Mouse (Mus musculus): Measurements from ENCODE around the gene Asl. TPM values are rescaled to one million over a fixed set of nuclear protein-coding genes. Genes with fewer than 3 reads are reported as not detected.

Asl gene
- polyA plus RNA-seq, 1 experiment from 2014 or later = 23.3 TPM

DNA sequence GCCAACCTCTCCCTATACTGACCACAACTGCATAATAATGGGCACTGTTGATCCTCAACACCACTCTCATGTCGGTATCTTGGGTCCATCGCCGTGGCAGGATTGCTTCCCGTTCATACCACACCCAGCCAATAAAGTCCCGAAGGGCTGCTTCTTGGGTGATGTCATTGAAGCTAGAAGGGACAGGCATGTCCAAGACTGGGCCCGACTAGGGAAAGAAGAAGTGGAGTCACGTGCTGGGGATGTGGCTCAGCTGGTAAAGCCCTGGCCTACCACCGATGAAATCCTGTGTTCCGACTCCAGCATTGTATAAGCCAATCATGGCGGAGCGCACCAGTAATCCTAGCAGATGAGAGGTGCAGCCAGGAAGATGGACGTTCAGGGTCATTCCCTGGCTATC, 28.3 kb downstream of the Asl start:
- Histone ChIP-seq H3K4me1 (peaks cover 14% of the 10 kb centered on the region), H3K4me2 (no peak overlapping the region), H3K36me3 (ENCODE audit: poor library complexity, severe bottlenecking) (no peaks in the 10 kb centered on the region), H3K9ac (no peak overlapping the region), H3K4me3 (no peak overlapping the region), H3K27me3 (no peaks in the 10 kb centered on the region), H3K27ac (no peak overlapping the region), H3K9me3 (replicated peaks) (peaks cover 13% of the 10 kb centered on the region)
- no peak for ATAC-seq
- WGBS = 91% methylated on average over 12 of the region's 12 CpGs

DNA sequence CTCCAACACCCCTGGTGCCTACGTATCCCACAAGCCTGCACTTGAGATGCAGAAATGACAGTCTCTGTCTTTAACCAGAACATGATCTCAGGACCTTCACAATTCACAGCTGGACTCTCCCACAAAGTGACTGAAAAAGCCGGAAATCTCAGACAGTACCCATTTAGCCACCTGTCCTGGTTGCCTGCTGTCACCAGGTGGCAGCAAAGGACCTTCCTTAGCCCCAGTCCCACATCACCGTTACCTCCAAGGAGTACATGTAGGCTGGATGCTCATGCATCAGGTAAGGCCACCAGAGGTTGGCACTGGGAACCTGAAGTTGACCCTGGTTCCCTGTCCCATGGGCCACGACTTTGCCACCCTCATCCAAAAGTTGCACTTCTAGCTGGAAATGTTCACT, 29.9 kb downstream of the Asl start:
- Histone ChIP-seq H3K27ac (no peak overlapping the region), H3K9ac (no peak overlapping the region), H3K4me1 (peaks cover 14% of the 10 kb centered on the region), H3K4me3 (no peak overlapping the region), H3K36me3 (ENCODE audit: poor library complexity, severe bottlenecking) (no peaks in the 10 kb centered on the region), H3K9me3 (replicated peaks) (no peaks in the 10 kb centered on the region), H3K4me2 (no peak overlapping the region), H3K27me3 (no peaks in the 10 kb centered on the region)
- ATAC-seq = no peak
- WGBS = 29% methylated on average over 4 of the region's 4 CpGs

DNA sequence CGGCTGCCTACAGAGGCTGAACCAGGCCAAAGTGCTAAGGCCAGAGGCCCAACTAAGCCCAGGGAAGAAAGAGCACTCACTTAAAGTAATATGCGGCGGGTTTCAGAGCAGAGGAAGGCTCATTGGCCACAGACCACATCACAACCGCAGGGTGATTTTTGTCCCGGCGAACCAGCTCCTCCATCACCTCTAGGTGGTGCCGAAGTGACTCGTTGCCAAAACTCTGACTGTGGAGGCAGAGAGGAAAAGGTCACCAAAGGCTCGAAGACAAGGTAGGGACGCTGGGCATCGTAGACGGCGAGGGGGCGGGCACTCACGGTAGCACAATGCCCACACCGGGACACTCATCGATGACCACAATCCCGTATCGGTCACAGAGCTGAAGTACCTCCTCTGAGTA, 31.3 kb downstream of the Asl start:
- no peak for ATAC-seq
- H3K4me2 ChIP-seq = no peak overlapping the region
- no peak overlapping the region for H3K9ac ChIP-seq
- peaks cover 10% of the 10 kb centered on the region for H3K4me1 ChIP-seq
- no peaks in the 10 kb centered on the region for H3K36me3 ChIP-seq (ENCODE audit: poor library complexity, severe bottlenecking)
- no peak overlapping the region for H3K4me3 ChIP-seq
- no peaks in the 10 kb centered on the region for H3K27me3 ChIP-seq
- H3K9me3 ChIP-seq (replicated peaks) = no peaks in the 10 kb centered on the region
- WGBS = 73% methylated on average over 19 of the region's 19 CpGs
- H3K27ac ChIP-seq = no peak overlapping the region

DNA sequence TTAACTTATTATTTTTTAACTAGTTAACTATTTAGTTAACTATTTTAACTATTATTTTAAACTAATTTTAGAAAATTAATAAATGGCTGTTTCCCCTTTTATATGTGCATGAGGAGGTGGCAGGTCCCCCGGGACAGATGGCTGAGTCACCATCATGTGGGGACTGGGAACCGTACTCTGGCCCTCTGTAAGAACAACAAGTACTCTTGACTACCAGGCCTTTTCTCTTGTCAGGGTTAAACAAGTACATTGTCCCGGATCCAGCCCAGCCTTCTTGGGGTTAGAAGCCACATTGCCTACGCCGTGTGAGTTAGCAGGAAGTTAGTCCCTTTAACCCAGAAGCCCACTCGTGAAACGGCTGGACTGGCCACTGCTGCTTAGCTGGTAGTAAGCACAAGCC, 34.1 kb downstream of the Asl start:
- H3K27me3 ChIP-seq = no peaks in the 10 kb centered on the region
- no peaks in the 10 kb centered on the region for H3K4me1 ChIP-seq
- H3K4me2 ChIP-seq = no peak overlapping the region
- H3K4me3 ChIP-seq = no peak overlapping the region
- ATAC-seq = no peak
- no peak overlapping the region for H3K9ac ChIP-seq
- H3K36me3 ChIP-seq (ENCODE audit: poor library complexity, severe bottlenecking) = peaks cover 6% of the 10 kb centered on the region; the same call in 1 of the 2 replicates
- no peaks in the 10 kb centered on the region for H3K9me3 ChIP-seq (replicated peaks)
- WGBS = 94% methylated on average over 7 of the region's 7 CpGs
- H3K27ac ChIP-seq = no peak overlapping the region

DNA sequence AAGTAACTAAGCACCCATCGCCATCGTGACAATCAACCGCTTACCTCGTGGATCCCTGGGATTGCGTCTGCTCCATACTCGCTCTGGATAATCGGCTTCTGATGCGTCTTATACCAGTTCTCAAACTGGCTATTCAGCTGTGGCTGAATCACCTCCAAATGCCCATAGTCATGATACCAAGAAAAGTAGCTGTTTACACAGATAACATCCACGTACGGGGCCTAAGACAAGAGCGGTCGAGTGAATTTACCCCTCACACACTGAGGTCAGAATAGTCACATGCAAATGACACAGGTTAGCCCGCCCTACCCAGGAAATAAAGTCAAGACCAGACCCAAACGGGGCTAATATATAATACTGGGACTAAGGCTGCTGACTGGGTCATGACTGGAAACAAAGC, 35.7 kb downstream of the Asl start:
- no peaks in the 10 kb centered on the region for H3K9me3 ChIP-seq (replicated peaks)
- no peak overlapping the region for H3K4me3 ChIP-seq
- 91% methylated on average over 14 of the region's 14 CpGs for WGBS
- H3K36me3 ChIP-seq (ENCODE audit: poor library complexity, severe bottlenecking) = peaks cover 11% of the 10 kb centered on the region; the same call in 1 of the 2 replicates
- H3K4me2 ChIP-seq = no peak overlapping the region
- no peaks in the 10 kb centered on the region for H3K4me1 ChIP-seq
- ATAC-seq = no peak
- H3K27ac ChIP-seq = no peak overlapping the region
- H3K9ac ChIP-seq = no peak overlapping the region
- H3K27me3 ChIP-seq = no peaks in the 10 kb centered on the region

DNA sequence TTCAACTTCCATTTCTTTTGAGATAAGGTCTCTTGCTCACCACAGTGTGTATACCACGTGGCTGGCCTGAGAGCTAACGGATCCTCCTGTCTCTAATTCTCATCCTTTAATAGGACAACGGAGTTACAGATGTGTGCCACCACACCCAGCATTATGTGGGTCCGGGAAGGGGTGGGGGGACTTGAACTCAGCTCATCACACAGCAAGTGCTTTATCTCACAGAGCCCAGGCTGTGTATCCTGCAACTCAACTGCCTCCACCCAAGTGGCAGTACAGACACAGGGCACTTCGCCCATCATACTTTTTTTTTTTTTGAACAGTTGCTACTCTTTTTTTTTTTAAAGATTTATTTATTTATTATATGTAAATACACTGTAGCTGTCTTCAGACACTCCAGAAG, 37.1 kb downstream of the Asl start:
- Histone ChIP-seq H3K27ac (no peak overlapping the region), H3K4me2 (no peak overlapping the region), H3K9ac (no peak overlapping the region), H3K27me3 (no peaks in the 10 kb centered on the region), H3K36me3 (ENCODE audit: poor library complexity, severe bottlenecking) (peaks cover 15% of the 10 kb centered on the region; the same call in 1 of the 2 replicates), H3K4me3 (no peak overlapping the region), H3K9me3 (replicated peaks) (no peaks in the 10 kb centered on the region), H3K4me1 (no peaks in the 10 kb centered on the region)
- no peak for ATAC-seq
- WGBS = 93% methylated on average over 5 of the region's 5 CpGs

DNA sequence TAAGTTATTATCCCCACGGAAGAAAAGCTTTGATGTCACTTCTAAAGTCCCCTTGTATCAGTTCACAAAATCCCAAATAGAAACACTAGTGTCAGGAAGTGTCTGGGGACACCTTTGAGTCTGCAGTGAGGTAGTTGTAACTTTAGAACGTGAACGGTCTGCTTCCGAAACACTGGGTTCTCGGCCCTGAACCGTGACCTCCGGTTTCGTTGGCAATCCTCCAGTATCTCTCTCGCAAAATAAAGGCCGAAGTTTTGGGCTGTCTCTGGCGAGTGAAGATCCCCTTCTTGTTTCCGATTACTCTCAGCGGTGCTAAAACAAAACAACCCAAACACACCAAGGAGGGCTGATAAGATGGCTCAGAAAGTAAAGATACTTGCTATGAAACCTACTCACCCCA, 39.7 kb downstream of the Asl start:
- H3K9me3 ChIP-seq (replicated peaks) = no peaks in the 10 kb centered on the region

DNA sequence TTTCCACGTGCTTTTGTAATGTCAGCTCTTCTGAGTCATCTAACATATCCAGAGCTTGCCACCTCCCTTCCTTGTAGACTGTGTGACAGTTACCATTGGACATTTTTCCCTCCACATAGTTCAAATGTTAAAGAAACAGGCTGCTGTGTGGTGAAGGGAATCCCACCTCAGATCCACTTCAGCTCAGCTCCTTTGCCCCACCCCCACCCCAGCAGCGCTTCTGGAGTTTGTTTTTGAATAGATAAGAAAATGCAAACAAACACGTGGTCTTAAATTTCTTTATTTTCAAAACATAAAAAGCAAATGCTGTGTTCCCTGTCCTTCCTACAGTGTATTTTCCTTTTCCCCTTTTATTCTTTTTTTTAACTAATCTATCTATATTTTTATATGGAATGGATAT, 48.8 kb downstream of the Asl start:
- Histone ChIP-seq H3K4me3 (no peak overlapping the region), H3K27me3 (no peaks in the 10 kb centered on the region), H3K4me1 (no peaks in the 10 kb centered on the region), H3K27ac (no peak overlapping the region), H3K9ac (no peak overlapping the region), H3K9me3 (replicated peaks) (no peaks in the 10 kb centered on the region), H3K36me3 (ENCODE audit: poor library complexity, severe bottlenecking) (peaks cover 21% of the 10 kb centered on the region), H3K4me2 (no peak overlapping the region)
- 84% methylated on average over 3 of the region's 3 CpGs for WGBS
- no peak for ATAC-seq

More for the DNA sequence above, 39.7 kb downstream of the Asl start:
- H3K4me1 ChIP-seq = no peaks in the 10 kb centered on the region
- H3K9ac ChIP-seq = no peak overlapping the region
- H3K4me3 ChIP-seq = no peak overlapping the region
- 87% methylated on average over 13 of the region's 13 CpGs for WGBS
- ATAC-seq = no peak
- no peak overlapping the region for H3K4me2 ChIP-seq
- H3K27ac ChIP-seq = no peak overlapping the region
- H3K27me3 ChIP-seq = no peaks in the 10 kb centered on the region
- H3K36me3 ChIP-seq (ENCODE audit: poor library complexity, severe bottlenecking) = peaks cover 15% of the 10 kb centered on the region; the same call in 1 of the 2 replicates

DNA sequence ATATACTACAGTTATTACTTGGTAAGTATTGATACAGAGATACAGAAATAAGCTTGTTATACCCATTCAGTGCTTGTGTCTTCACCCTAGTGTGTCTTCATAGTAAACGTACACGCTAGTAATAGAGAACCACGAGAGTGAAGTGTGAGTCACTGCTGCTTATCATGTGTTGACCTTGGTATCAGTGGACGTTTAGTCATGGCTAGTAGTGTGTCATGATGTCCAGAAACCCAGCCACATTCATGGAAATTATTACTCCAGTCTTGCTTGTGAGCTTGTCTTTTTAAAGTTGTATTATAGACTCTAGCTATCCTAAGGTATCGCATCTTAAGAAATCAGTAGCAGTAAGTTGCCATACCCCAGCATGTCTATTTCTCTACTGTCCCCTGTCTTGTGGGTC, 50.4 kb downstream of the Asl start:
- Histone ChIP-seq H3K4me3 (no peak overlapping the region), H3K27ac (no peak overlapping the region), H3K36me3 (ENCODE audit: poor library complexity, severe bottlenecking) (peaks cover 13% of the 10 kb centered on the region), H3K4me2 (no peak overlapping the region), H3K27me3 (no peaks in the 10 kb centered on the region), H3K4me1 (no peaks in the 10 kb centered on the region), H3K9ac (no peak overlapping the region), H3K9me3 (replicated peaks) (no peaks in the 10 kb centered on the region)
- 89% methylated on average over 5 of the region's 5 CpGs for WGBS
- no peak for ATAC-seq

DNA sequence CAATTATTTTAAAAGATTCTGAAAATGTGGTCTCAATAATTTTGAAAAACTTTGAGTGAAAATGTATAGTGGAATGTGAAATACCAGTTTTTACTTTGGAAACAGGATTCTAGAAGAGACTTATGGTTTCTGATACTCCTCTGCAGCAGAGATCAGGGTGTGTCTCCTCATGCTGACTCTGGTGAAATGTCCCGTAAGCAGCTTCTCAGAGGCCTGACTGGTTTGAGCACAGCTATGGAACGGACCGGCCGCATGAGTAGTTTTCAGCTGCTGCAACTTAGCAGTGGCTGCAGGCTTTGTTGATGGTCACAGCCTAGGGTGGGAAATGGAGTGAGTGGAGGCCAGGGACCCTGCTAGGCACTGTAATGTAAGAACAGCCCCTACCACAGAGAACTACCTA, 51.3 kb downstream of the Asl start:
- Histone ChIP-seq H3K36me3 (ENCODE audit: poor library complexity, severe bottlenecking) (peaks cover 5% of the 10 kb centered on the region; the same call in 1 of the 2 replicates), H3K4me2 (no peak overlapping the region), H3K4me1 (no peaks in the 10 kb centered on the region), H3K4me3 (no peak overlapping the region), H3K9ac (no peak overlapping the region), H3K27ac (no peak overlapping the region), H3K27me3 (no peaks in the 10 kb centered on the region), H3K9me3 (replicated peaks) (no peaks in the 10 kb centered on the region)
- WGBS = 86% methylated on average over 4 of the region's 4 CpGs
- no peak for ATAC-seq

DNA sequence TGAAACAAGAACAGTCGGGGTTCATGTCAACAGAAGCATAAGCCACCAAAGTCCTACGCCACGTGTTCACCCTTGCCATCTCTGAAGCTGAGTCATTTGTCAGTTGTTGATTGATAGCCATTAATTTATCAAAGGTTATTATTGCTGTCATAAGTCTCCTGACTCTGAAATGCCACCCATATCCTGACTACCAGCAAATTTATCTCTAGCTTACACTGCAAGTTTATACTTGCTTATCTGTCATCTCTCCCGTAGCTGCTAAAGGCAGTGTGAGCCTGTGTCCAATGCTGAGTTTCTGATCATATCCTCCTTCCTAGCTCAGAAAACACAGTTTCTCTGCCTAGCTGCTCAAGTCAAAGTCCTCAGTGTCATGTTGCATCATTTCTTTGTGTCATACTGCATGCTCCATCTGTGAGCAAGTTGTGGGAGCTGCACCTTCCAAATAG, 54.2 kb downstream of the Asl start:
- Histone ChIP-seq H3K4me3 (no peak overlapping the region), H3K27ac (no peak overlapping the region), H3K9ac (no peak overlapping the region), H3K4me1 (no peaks in the 10 kb centered on the region), H3K27me3 (no peaks in the 10 kb centered on the region), H3K36me3 (ENCODE audit: poor library complexity, severe bottlenecking) (peaks cover 13% of the 10 kb centered on the region), H3K9me3 (replicated peaks) (no peaks in the 10 kb centered on the region), H3K4me2 (no peak overlapping the region)
- WGBS = 95% methylated on average over 4 of the region's 4 CpGs
- no peak for ATAC-seq

DNA sequence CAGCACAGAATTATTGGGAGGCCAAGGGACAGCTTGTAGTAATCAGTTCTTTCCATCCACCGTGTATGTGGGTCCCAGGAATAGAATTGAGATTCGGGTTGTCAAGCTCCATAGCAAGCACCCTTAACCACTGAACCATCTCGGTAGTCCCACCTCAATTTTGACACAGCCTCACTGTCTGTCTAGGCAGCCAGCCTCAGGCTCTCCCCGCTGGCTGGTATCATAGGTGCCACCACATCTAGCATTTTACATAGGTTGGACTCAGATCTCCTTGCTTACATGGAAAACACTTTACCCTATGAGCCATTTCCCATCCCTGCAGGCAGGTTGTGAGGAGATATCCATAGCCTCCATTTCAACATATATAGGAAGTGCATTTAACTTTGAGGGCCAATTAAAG, 54.7 kb downstream of the Asl start:
- no peak for ATAC-seq
- H3K4me1 ChIP-seq = no peaks in the 10 kb centered on the region
- 98% methylated on average over 4 of the region's 4 CpGs for WGBS

DNA sequence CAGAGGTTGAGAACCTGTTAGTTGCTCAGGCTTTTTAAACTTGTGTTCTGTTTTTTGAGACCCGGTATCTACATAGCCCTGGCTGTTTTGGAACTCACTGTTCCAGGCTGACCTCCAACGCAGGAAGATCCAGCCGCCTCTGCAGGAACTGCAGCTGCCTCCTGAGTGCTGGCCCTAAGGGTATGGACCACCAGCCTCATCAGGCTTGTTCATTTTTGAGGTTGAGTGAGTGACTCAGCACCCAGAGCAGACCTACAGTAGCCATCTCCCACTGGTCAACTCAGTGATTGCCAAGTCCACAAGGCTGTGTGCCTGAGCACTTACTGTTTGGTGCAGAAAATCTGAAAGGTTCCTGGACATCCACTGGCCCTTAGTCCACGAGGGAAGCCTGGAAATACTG, 57.6 kb downstream of the Asl start:
- Histone ChIP-seq H3K4me3 (no peak overlapping the region), H3K4me1 (peaks cover under 1% of the 10 kb centered on the region; the same call in 1 of the 2 replicates), H3K9me3 (replicated peaks) (no peaks in the 10 kb centered on the region), H3K27me3 (no peaks in the 10 kb centered on the region), H3K4me2 (no peak overlapping the region), H3K27ac (no peak overlapping the region), H3K9ac (no peak overlapping the region), H3K36me3 (ENCODE audit: poor library complexity, severe bottlenecking) (peaks cover 13% of the 10 kb centered on the region)
- no peak for ATAC-seq
- WGBS = 90% methylated on average over 4 of the region's 4 CpGs

More for the DNA sequence above, 54.7 kb downstream of the Asl start:
- peaks cover 13% of the 10 kb centered on the region for H3K36me3 ChIP-seq (ENCODE audit: poor library complexity, severe bottlenecking)
- H3K27ac ChIP-seq = no peak overlapping the region
- no peaks in the 10 kb centered on the region for H3K9me3 ChIP-seq (replicated peaks)
- no peak overlapping the region for H3K4me3 ChIP-seq
- no peak overlapping the region for H3K9ac ChIP-seq
- H3K4me2 ChIP-seq = no peak overlapping the region
- no peaks in the 10 kb centered on the region for H3K27me3 ChIP-seq

All from forebrain, embryonic 13.5 days (tissue).